Mouse (Mus musculus) neural tube, embryonic 13.5 days (tissue): ENCODE data around the gene Ptpn9. TPM values are rescaled to one million over a fixed set of nuclear protein-coding genes. Genes with fewer than 3 reads are reported as not detected.
"Not testable (repeated sequence)": the region's sequence is repeated elsewhere in the genome, so short reads cannot be mapped to it uniquely, and the experiment has no call there.

Experiments used
- ATAC-seq: fragments of 200-750 bp; cut with Nextera tagmentation; 2 replicates; pipeline ENCODE4 v1.8.0; 2017; ENCODE audit warnings: low read depth, mild to moderate bottlenecking, moderate TSS enrichment, moderate library complexity
- H3K27ac ChIP-seq: fragments of 300-500 bp; sonication (generic); replicated peaks from 2 replicates; pipeline ENCODE4 v1.5.1; 2015; ENCODE audit warnings: moderate library complexity, mild to moderate bottlenecking, inconsistent platforms
- H3K27me3 ChIP-seq: fragments of 300-500 bp; sonication (generic); 2 replicates; pipeline ENCODE4 v1.6.1; 2015; ENCODE audit warnings: mild to moderate bottlenecking, inconsistent platforms
- H3K36me3 ChIP-seq: fragments of 300-500 bp; sonication (generic); 2 replicates; pipeline ENCODE4 v1.6.1; 2015; ENCODE audit warnings: mild to moderate bottlenecking, inconsistent platforms
- H3K4me1 ChIP-seq: fragments of 300-500 bp; sonication (generic); replicated peaks from 2 replicates; pipeline ENCODE4 v1.6.1; 2015; ENCODE audit warnings: inconsistent platforms
- H3K4me2 ChIP-seq: fragments of 300-500 bp; sonication (generic); 2 replicates; pipeline ENCODE4 v1.6.1; 2015; ENCODE audit warnings: inconsistent platforms, mild to moderate bottlenecking, moderate library complexity
- H3K4me3 ChIP-seq: fragments of 300-500 bp; sonication (generic); 2 replicates; pipeline ENCODE4 v1.5.1; 2015; ENCODE audit warnings: mild to moderate bottlenecking, inconsistent platforms
- H3K9ac ChIP-seq: fragments of 300-500 bp; sonication (generic); 2 replicates; pipeline ENCODE4 v1.6.1; 2015; ENCODE audit warnings: moderate library complexity, mild to moderate bottlenecking, inconsistent platforms
- H3K9me3 ChIP-seq: fragments of 300-500 bp; sonication (generic); 2 replicates; pipeline ENCODE4 v1.6.1; 2016; ENCODE audit warnings: inconsistent platforms
- WGBS: fragments of 180-500 bp; shearing (Covaris S2); methylation state at CpG from one replicate; pipeline ENCODE4 v1.1.7; 2015; 5-methylcytosine and 5-hydroxymethylcytosine counted together
- polyA plus RNA-seq: library from polyadenylated mRNA; unstranded; fragments of >200 nt; fragmentation: Nextera tagmentation; extraction: Ambion mirVana; gene quantifications from 2 replicates; pipeline ENCODE4 v1.2.1, GENCODE M21; 2015

Ptpn9 gene
- polyA plus RNA-seq, 1 experiment from 2014 or later = 24.4 TPM

GRCm38 (mm10) chr9:56975199-56975598 is 19.5 kb upstream of the Ptpn9 start:
- no peak overlapping the region for H3K4me2 ChIP-seq
- WGBS = 85% methylated on average over 3 of the region's 3 CpGs
- H3K9ac ChIP-seq = no peak overlapping the region
- ATAC-seq = no peak
- H3K36me3 ChIP-seq = peaks cover 44% of the 10 kb centered on the region
- no peaks in the 10 kb centered on the region for H3K27me3 ChIP-seq
- no peaks in the 10 kb centered on the region for H3K9me3 ChIP-seq
- H3K4me3 ChIP-seq = no peak overlapping the region
- no peaks in the 10 kb centered on the region for H3K4me1 ChIP-seq
- no peak overlapping the region for H3K27ac ChIP-seq

GRCm38 (mm10) chr9:56980186-56980585 is 14.5 kb upstream of the Ptpn9 start:
- Histone ChIP-seq H3K36me3 (peaks cover 51% of the 10 kb centered on the region), H3K27me3 (no peaks in the 10 kb centered on the region), H3K4me2 (no peak overlapping the region), H3K4me1 (no peaks in the 10 kb centered on the region), H3K4me3 (no peak overlapping the region), H3K27ac (no peak overlapping the region), H3K9ac (no peak overlapping the region), H3K9me3 (no peaks in the 10 kb centered on the region)
- 92% methylated on average over 6 of the region's 6 CpGs for WGBS
- ATAC-seq = no peak

- Histone ChIP-seq H3K9me3 (no peaks in the 10 kb centered on the region), H3K4me3 (no peak overlapping the region), H3K27ac (no peak overlapping the region), H3K27me3 (no peaks in the 10 kb centered on the region), H3K36me3 (peaks cover 53% of the 10 kb centered on the region), H3K4me2 (no peak overlapping the region), H3K4me1 (no peaks in the 10 kb centered on the region), H3K9ac (no peak overlapping the region)
- no peak for ATAC-seq
- WGBS = 63% methylated on average over 1 of the region's 1 CpGs
Measured at GRCm38 (mm10) chr9:56981502-56981901, 13.2 kb upstream of the Ptpn9 start.

- Histone ChIP-seq H3K4me3 (peak overlapping the region; percentile 87), H3K4me1 (peaks cover 28% of the 10 kb centered on the region), H3K27ac (peak overlapping the region; percentile 96), H3K9me3 (no peaks in the 10 kb centered on the region), H3K36me3 (peaks cover 6% of the 10 kb centered on the region; the same call in 1 of the 2 replicates), H3K9ac (peak overlapping the region; percentile 99), H3K27me3 (no peaks in the 10 kb centered on the region), H3K4me2 (peak overlapping the region; percentile 88)
- under 1% methylated on average over 74 of the region's 80 CpGs for WGBS
- peak; percentile 60 for ATAC-seq
Measured at GRCm38 (mm10) chr9:56995198-56996027, 690 bp downstream of the Ptpn9 start.

- Histone ChIP-seq H3K9me3 (no peaks in the 10 kb centered on the region), H3K4me3 (peak overlapping the region; percentile 87), H3K4me2 (peak overlapping the region; percentile 88), H3K36me3 (peaks cover 6% of the 10 kb centered on the region; the same call in 1 of the 2 replicates), H3K27me3 (no peaks in the 10 kb centered on the region), H3K4me1 (peaks cover 28% of the 10 kb centered on the region), H3K27ac (peak overlapping the region; percentile 96), H3K9ac (peak overlapping the region; percentile 99)
- ATAC-seq = no peak
- WGBS = 0% methylated on average over 5 of the region's 5 CpGs
Measured at GRCm38 (mm10) chr9:56996028-56996346, 1.3 kb downstream of the Ptpn9 start.

GRCm38 (mm10) chr9:56997206-56997605 is 2.5 kb downstream of the Ptpn9 start:
- peak overlapping the region; percentile 88; the same call in 1 of the 2 replicates for H3K4me2 ChIP-seq
- H3K4me1 ChIP-seq = peaks cover 28% of the 10 kb centered on the region
- H3K27me3 ChIP-seq, ATAC-seq, H3K9me3 ChIP-seq, H3K4me3 ChIP-seq, H3K9ac ChIP-seq, H3K27ac ChIP-seq, H3K36me3 ChIP-seq: not testable (repeated sequence)
- 87% methylated on average over 1 of the region's 1 CpGs for WGBS

GRCm38 (mm10) chr9:57003011-57003410 is 8.3 kb downstream of the Ptpn9 start:
- peaks cover 12% of the 10 kb centered on the region for H3K36me3 ChIP-seq
- H3K27me3 ChIP-seq = no peaks in the 10 kb centered on the region
- H3K27ac ChIP-seq = no peak overlapping the region
- H3K9me3 ChIP-seq = 0 out of 2 replicates have a peak, but pooled peaks cover 3% of the 10 kb centered on the region
- no peak for ATAC-seq
- peaks cover 5% of the 10 kb centered on the region; the same call in 1 of the 2 replicates for H3K4me1 ChIP-seq
- WGBS = 66% methylated on average over 4 of the region's 4 CpGs
- no peak overlapping the region for H3K9ac ChIP-seq
- H3K4me2 ChIP-seq = no peak overlapping the region
- no peak overlapping the region for H3K4me3 ChIP-seq

GRCm38 (mm10) chr9:57012393-57012792 is 17.7 kb downstream of the Ptpn9 start:
- Histone ChIP-seq H3K4me1 (no peaks in the 10 kb centered on the region), H3K27me3 (no peaks in the 10 kb centered on the region), H3K9ac (no peak overlapping the region), H3K9me3 (0 out of 2 replicates have a peak, but pooled peaks cover under 1% of the 10 kb centered on the region), H3K4me2 (no peak overlapping the region), H3K36me3 (peaks cover 21% of the 10 kb centered on the region), H3K4me3 (no peak overlapping the region), H3K27ac (no peak overlapping the region)
- ATAC-seq = no peak
- WGBS = 81% methylated on average over 1 of the region's 1 CpGs

- Histone ChIP-seq H3K27ac (no peak overlapping the region), H3K4me3 (no peak overlapping the region), H3K4me2 (no peak overlapping the region), H3K9me3 (no peaks in the 10 kb centered on the region), H3K27me3 (no peaks in the 10 kb centered on the region), H3K9ac (no peak overlapping the region), H3K4me1 (no peaks in the 10 kb centered on the region), H3K36me3 (peaks cover 17% of the 10 kb centered on the region)
- 86% methylated on average over 4 of the region's 4 CpGs for WGBS
- no peak for ATAC-seq
Measured at GRCm38 (mm10) chr9:57012895-57013294, 18.2 kb downstream of the Ptpn9 start.

- Histone ChIP-seq H3K4me3 (no peak overlapping the region), H3K27me3 (no peaks in the 10 kb centered on the region), H3K4me1 (no peaks in the 10 kb centered on the region), H3K4me2 (no peak overlapping the region), H3K36me3 (peaks cover 14% of the 10 kb centered on the region), H3K27ac (no peak overlapping the region), H3K9ac (no peak overlapping the region), H3K9me3 (no peaks in the 10 kb centered on the region)
- 88% methylated on average over 1 of the region's 1 CpGs for WGBS
- ATAC-seq = no peak
Measured at GRCm38 (mm10) chr9:57013756-57014155, 19.0 kb downstream of the Ptpn9 start.

GRCm38 (mm10) chr9:57014766-57015165 is 20.0 kb downstream of the Ptpn9 start:
- Histone ChIP-seq H3K4me3 (no peak overlapping the region), H3K9me3 (no peaks in the 10 kb centered on the region), H3K36me3 (peaks cover 14% of the 10 kb centered on the region), H3K9ac (no peak overlapping the region), H3K4me1 (no peaks in the 10 kb centered on the region), H3K27me3 (no peaks in the 10 kb centered on the region), H3K4me2 (no peak overlapping the region), H3K27ac (no peak overlapping the region)
- WGBS = 78% methylated on average over 1 of the region's 1 CpGs
- no peak for ATAC-seq

GRCm38 (mm10) chr9:57017631-57018030 is 22.9 kb downstream of the Ptpn9 start:
- no peak for ATAC-seq
- H3K9me3 ChIP-seq = no peaks in the 10 kb centered on the region
- H3K4me1 ChIP-seq = no peaks in the 10 kb centered on the region
- H3K27ac ChIP-seq = no peak overlapping the region
- WGBS = 87% methylated on average over 1 of the region's 1 CpGs
- H3K4me3 ChIP-seq = no peak overlapping the region
- no peak overlapping the region for H3K4me2 ChIP-seq
- peaks cover 38% of the 10 kb centered on the region for H3K36me3 ChIP-seq
- no peak overlapping the region for H3K9ac ChIP-seq
- no peaks in the 10 kb centered on the region for H3K27me3 ChIP-seq

GRCm38 (mm10) chr9:57031756-57032155 is 37.0 kb downstream of the Ptpn9 start:
- ATAC-seq = no peak
- WGBS = 97% methylated on average over 1 of the region's 1 CpGs

More at GRCm38 (mm10) chr9:57031756-57032155, 37.0 kb downstream of the Ptpn9 start:
- Histone ChIP-seq H3K27me3 (no peaks in the 10 kb centered on the region), H3K9ac (no peak overlapping the region), H3K4me3 (no peak overlapping the region), H3K9me3 (0 out of 2 replicates have a peak, but pooled peaks cover 2% of the 10 kb centered on the region), H3K4me1 (no peaks in the 10 kb centered on the region), H3K36me3 (peaks cover 74% of the 10 kb centered on the region), H3K4me2 (no peak overlapping the region), H3K27ac (no peak overlapping the region)
